Comparison of ENCODE assay signal across 18 mouse cellular contexts in genomic region chr5:99742874-99743273, GRCm38 (mm10).
"Had no signal": no experiment of that assay in that cellular context is flagged by ENCODE, and none has a peak within 500 bp of the region (broad histone marks: within the 10 kb centered on the region; RNA-seq: fewer than 3 reads in every experiment).

No protein-coding gene starts in this region.

- H3K27me3 ChIP-seq: neural tube, embryonic 13.5 days had no signal

- H3K4me2 ChIP-seq: lung, embryonic 14.5 days; midbrain, embryonic 12.5 days; neural tube, embryonic 13.5 days had no signal

- H3K27ac ChIP-seq: liver, embryonic 14.5 days; midbrain, embryonic 10.5 days; midbrain, embryonic 12.5 days; neural tube, embryonic 13.5 days had no signal

- DNase-seq: lung, adult 18-20 months; lung, embryonic 14.5 days; lung, postnatal 10 days; lung, postnatal 4 days; retina, postnatal 1 day; right cerebral cortex, adult 18-20 months; right cerebral cortex, postnatal 25 days; right cerebral cortex, postnatal 4 days; spleen, adult 18-20 months; thymus, adult 18-20 months; thymus, postnatal 14 days; thymus, postnatal 36 days had no signal

- H3K4me3 ChIP-seq: midbrain, embryonic 10.5 days; midbrain, embryonic 12.5 days; myocyte; neural tube, embryonic 13.5 days had no signal

- H3K9ac ChIP-seq: liver, embryonic 14.5 days; lung, embryonic 14.5 days; midbrain, embryonic 12.5 days; neural tube, embryonic 13.5 days had no signal

- H3K36me3 ChIP-seq: midbrain, embryonic 10.5 days; midbrain, embryonic 12.5 days; neural tube, embryonic 13.5 days had no signal

- ATAC-seq: midbrain, embryonic 16.5 days had no signal

- H3K9me3 ChIP-seq: midbrain, embryonic 10.5 days; midbrain, embryonic 12.5 days; neural tube, embryonic 13.5 days had no signal
